In genomic region chr5:95924023-95924422, GRCm38 (mm10) we compare ENCODE assay signal across 28 mouse cellular contexts. TPM values are rescaled to one million over a fixed set of nuclear protein-coding genes. Genes with fewer than 3 reads are reported as not detected.
DNase-seq lines count a peak whose midpoint lies in the region; ATAC-seq lines count a peak whose summit lies in the region.
"Had no signal": no experiment of that assay in that cellular context is flagged by ENCODE, and none has a peak within 500 bp of the region (broad histone marks: within the 10 kb centered on the region; RNA-seq: fewer than 3 reads in every experiment).

No protein-coding gene starts in this region.

- H3K4me2 ChIP-seq in forebrain, embryonic 15.5 days (replicated peaks) = no peak overlapping the region
- H3K4me2 ChIP-seq: embryonic facial prominence, embryonic 13.5 days; heart, embryonic 13.5 days; hindbrain, embryonic 14.5 days; limb, embryonic 12.5 days; liver, embryonic 11.5 days; midbrain, embryonic 13.5 days; neural tube, embryonic 12.5 days had no signal

- no peaks in the 10 kb centered on the region for H3K4me1 ChIP-seq in forebrain, embryonic 15.5 days
- H3K4me1 ChIP-seq in forebrain, embryonic 10.5 days = no peaks in the 10 kb centered on the region
- H3K4me1 ChIP-seq: embryonic facial prominence, embryonic 13.5 days; heart, embryonic 13.5 days; limb, embryonic 12.5 days; megakaryocyte, embryonic 14.5 days; midbrain, embryonic 13.5 days; neural tube, embryonic 12.5 days had no signal

- H3K4me3 ChIP-seq in forebrain, embryonic 15.5 days = no peak overlapping the region
- H3K4me3 ChIP-seq in forebrain, embryonic 10.5 days = no peak overlapping the region
- H3K4me3 ChIP-seq: embryonic facial prominence, embryonic 13.5 days; heart, embryonic 13.5 days; limb, embryonic 12.5 days; megakaryocyte, embryonic 14.5 days; midbrain, embryonic 13.5 days; neural tube, embryonic 12.5 days had no signal

- no peak overlapping the region for H3K9ac ChIP-seq in forebrain, embryonic 15.5 days (replicated peaks)
- H3K9ac ChIP-seq: embryonic facial prominence, embryonic 13.5 days; heart, embryonic 13.5 days; hindbrain, embryonic 14.5 days; limb, embryonic 12.5 days; liver, postnatal 0 days; midbrain, embryonic 13.5 days; neural tube, embryonic 12.5 days had no signal

- no peak for DNase-seq in forebrain, embryonic 10.5 days (ENCODE audit: extremely low spot score, low spot score)
- peak; percentile 30 to 55 for DNase-seq in left cerebral cortex, postnatal 14 days (ENCODE audit: low spot score in 2 of 2)
- no peak for DNase-seq in left cerebral cortex, adult 18-20 months (ENCODE audit: low spot score in 2 of 2)
- DNase-seq in right cerebral cortex, postnatal 4 days = peak; percentile 19
- DNase-seq in right cerebral cortex, postnatal 25 days = no peak
- DNase-seq in testis, postnatal 14 days (ENCODE audit: low spot score) = no peak
- DNase-seq: adrenal gland, postnatal 25 days; cerebellum, adult 11-12 months; cerebellum, postnatal 14 days; gastrocnemius, postnatal 14 days; heart, adult 18-20 months; heart, postnatal 36 days; kidney, adult 8-10 months; kidney, postnatal 10 days; liver, postnatal 0 days; spleen, adult 18-20 months had no signal

- no peak overlapping the region for H3K27ac ChIP-seq in forebrain, embryonic 15.5 days (replicated peaks)
- H3K27ac ChIP-seq in forebrain, embryonic 10.5 days = no peak overlapping the region
- H3K27ac ChIP-seq: embryonic facial prominence, embryonic 13.5 days; heart, embryonic 13.5 days; hindbrain, embryonic 14.5 days; limb, embryonic 12.5 days; midbrain, embryonic 13.5 days; neural tube, embryonic 12.5 days had no signal

- no peaks in the 10 kb centered on the region for H3K9me3 ChIP-seq in forebrain, embryonic 15.5 days
- H3K9me3 ChIP-seq in forebrain, embryonic 10.5 days = no peaks in the 10 kb centered on the region
- H3K9me3 ChIP-seq: embryonic facial prominence, embryonic 13.5 days; heart, embryonic 13.5 days; limb, embryonic 12.5 days; midbrain, embryonic 13.5 days; neural tube, embryonic 12.5 days had no signal

- intact Hi-C loops in left cerebral cortex, postnatal 14 days (cut with DNase I) = no loop called here

- H3K36me3 ChIP-seq in forebrain, embryonic 15.5 days = no peaks in the 10 kb centered on the region
- H3K36me3 ChIP-seq in forebrain, embryonic 10.5 days (replicated peaks) = no peaks in the 10 kb centered on the region
- H3K36me3 ChIP-seq: embryonic facial prominence, embryonic 13.5 days; heart, embryonic 13.5 days; limb, embryonic 12.5 days; midbrain, embryonic 13.5 days; neural tube, embryonic 12.5 days had no signal

- no peaks in the 10 kb centered on the region for H3K27me3 ChIP-seq in forebrain, embryonic 15.5 days
- H3K27me3 ChIP-seq in forebrain, embryonic 10.5 days (ENCODE audit: poor library complexity, severe bottlenecking) = no peaks in the 10 kb centered on the region
- H3K27me3 ChIP-seq: embryonic facial prominence, embryonic 13.5 days; heart, embryonic 13.5 days; limb, embryonic 12.5 days; megakaryocyte, embryonic 14.5 days; midbrain, embryonic 13.5 days; neural tube, embryonic 12.5 days had no signal

- peak; percentile 70 for ATAC-seq in forebrain, embryonic 15.5 days (replicated peaks)
- ATAC-seq: liver, postnatal 0 days; midbrain, embryonic 13.5 days had no signal

- WGBS in forebrain, embryonic 15.5 days = 69% methylated on average over 6 of the region's 6 CpGs
- WGBS in forebrain, embryonic 10.5 days = 87% methylated on average over 6 of the region's 6 CpGs

RNA-seq across cellular contexts. Expression of gene Cxcl13, which starts 32.7 kb away (rescaled TPM):
- 0.15 TPM in 1 of 2 replicates, not detected in the other for polyA plus RNA-seq in forebrain, embryonic 15.5 days (2015; fragmentation: Nextera tagmentation; extraction: Ambion mirVana)
- 8.4 and 9.2 TPM in 2 replicates for polyA plus RNA-seq in forebrain, embryonic 10.5 days (2016; fragmentation: Nextera tagmentation; extraction: Ambion mirVana)
- total RNA-seq in left cerebral cortex, postnatal 14 days (2021) = not detected
- total RNA-seq in left cerebral cortex, adult 18-20 months (2021) = not detected
- total RNA-seq: adrenal gland, postnatal 25 days; ES-E14; gastrocnemius, postnatal 14 days; layer of hippocampus, postnatal 25 days; left cerebral cortex, postnatal 10 days had no signal
- polyA plus RNA-seq: midbrain, embryonic 13.5 days had no signal

Comparison
In these comparisons a context has a peak if more than half of its experiments do, and no peak if none do; other contexts are left out.
1. DNase-seq: peak in left cerebral cortex, postnatal 14 days (2 of 2) and right cerebral cortex, postnatal 4 days (single experiment); none in forebrain, embryonic 10.5 days (single experiment), left cerebral cortex, adult 18-20 months (0 of 2), right cerebral cortex, postnatal 25 days (single experiment) and testis, postnatal 14 days (single experiment).